Mouse (Mus musculus): ENCODE measurements around the gene Vmn1r112. TPM values are rescaled to one million over a fixed set of nuclear protein-coding genes. Genes with fewer than 3 reads are reported as not detected.
"Not testable (repeated sequence)": the region's sequence is repeated elsewhere in the genome, so short reads cannot be mapped to it uniquely, and the experiment has no call there.

Gene Vmn1r112
- polyA plus RNA-seq (2017; shearing (Covaris generic)) = not detected

DNA sequence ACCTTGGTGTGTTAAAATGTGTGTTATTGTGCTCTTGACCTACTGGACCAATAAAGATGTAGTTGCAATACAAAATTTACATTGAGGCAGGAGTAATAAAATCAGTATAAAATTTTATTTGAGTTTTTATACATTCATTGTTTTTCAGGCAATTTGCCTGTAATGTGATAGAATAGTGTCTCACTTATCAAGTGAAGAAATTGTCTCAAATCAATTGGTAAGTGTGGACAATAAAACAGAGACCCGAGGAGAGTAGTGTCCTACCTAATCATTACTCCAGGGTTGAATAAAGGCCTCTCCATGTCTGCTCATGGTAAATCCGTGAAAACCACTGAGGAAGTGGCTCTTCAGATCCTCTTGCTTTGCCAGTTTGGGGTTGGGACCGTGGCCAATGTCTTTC lies at the start of gene Vmn1r112:
Vmn1r112 (plus strand) TSS at position 301 of the 400 bp plus-strand sequence.
- not testable (repeated sequence) for ATAC-seq

DNA sequence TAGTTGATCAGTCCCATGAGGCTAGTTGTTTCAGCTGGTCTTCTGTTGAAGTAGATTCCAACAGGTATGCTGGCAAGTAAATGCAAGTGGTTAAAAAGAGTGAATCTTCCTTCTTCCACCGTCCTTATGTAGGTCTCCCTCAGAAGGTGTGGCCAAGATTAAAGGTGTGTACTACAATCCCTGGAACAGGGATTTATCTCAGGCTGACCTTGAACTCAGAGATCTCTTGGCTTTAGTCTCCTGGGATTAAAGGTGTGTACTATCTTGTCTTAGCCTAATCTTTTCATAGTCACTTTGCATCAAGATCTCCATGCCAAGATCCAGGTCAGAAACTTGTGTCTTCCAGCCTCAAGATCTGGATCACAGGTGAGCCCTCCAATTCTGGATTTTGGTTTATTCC lies 40.5 kb upstream of the Vmn1r112 start, which contains the start of gene Gm10668:
Gm10668 (minus strand) TSS at position 101 of the 400 bp plus-strand sequence.
- not testable (repeated sequence) for ATAC-seq

DNA sequence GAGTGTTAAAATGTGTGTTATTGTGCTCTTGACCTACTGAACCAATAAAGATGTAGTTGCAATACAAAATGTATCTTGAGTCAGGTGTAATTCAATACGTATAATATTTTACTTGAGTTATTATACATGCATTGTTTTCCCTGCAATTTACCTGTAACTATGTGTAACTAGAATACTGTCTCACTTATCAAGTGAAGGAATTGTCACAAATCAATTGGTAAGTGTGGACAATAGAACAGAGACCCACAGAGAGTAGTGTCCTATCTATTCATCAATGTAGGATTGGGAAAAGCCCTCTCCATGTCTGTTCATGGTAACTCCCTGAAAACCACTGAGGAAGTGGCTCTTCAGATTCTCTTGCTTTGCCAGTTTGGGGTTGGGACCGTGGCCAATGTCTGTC lies 16.0 kb downstream of the Vmn1r112 start, which contains the start of gene Vmn1r113:
Vmn1r113 (plus strand) TSS at position 301 of the 400 bp plus-strand sequence.
- ATAC-seq = not testable (repeated sequence)

DNA sequence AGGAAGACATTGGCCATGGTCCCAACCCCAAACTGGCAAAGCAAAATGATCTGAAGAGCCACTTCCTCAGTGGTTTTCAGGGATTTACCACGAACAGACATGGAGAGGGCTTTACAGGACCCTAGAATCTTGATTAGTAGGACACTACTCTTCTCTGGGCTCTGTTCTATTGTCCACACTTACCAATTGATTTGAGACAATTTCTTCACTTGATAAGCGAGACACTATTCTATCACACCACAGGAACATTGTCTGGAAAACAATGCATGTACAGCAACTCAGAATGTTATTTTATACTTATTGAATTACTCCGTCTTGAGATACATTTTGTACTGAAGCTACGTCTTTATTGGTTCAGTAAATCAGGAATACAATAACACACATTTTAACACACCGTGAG lies 41.1 kb downstream of the Vmn1r112 start, which contains the start of gene Vmn1r114:
Vmn1r114 (minus strand) TSS at position 101 of the 400 bp plus-strand sequence.
- ATAC-seq = not testable (repeated sequence)

Other genes starting within 250 kb of the Vmn1r112 start
- gene Vmn1r104, start 237.3 kb upstream of the Vmn1r112 start, polyA plus RNA-seq (2017; shearing (Covaris generic)) = not detected
- gene Gm5726, start 225.4 kb upstream of the Vmn1r112 start, polyA plus RNA-seq (2017; shearing (Covaris generic)) = not detected
- not detected for gene Gm4141, start 194.9 kb upstream of the Vmn1r112 start, polyA plus RNA-seq (2017; shearing (Covaris generic))
- gene Gm4513, start 172.2 kb upstream of the Vmn1r112 start, polyA plus RNA-seq (2017; shearing (Covaris generic)) = not detected
- not detected for gene Vmn1r107, start 102.3 kb upstream of the Vmn1r112 start, polyA plus RNA-seq (2017; shearing (Covaris generic))
- not detected for gene Vmn1r111, start 68.0 kb upstream of the Vmn1r112 start, polyA plus RNA-seq (2017; shearing (Covaris generic))
- gene Gm10668, start 40.6 kb upstream of the Vmn1r112 start, polyA plus RNA-seq (2017; shearing (Covaris generic)) = not detected
- not detected for gene Vmn1r113, start 16.1 kb downstream of the Vmn1r112 start, polyA plus RNA-seq (2017; shearing (Covaris generic))
- not detected for gene Vmn1r114, start 41.0 kb downstream of the Vmn1r112 start, polyA plus RNA-seq (2017; shearing (Covaris generic))
- not detected for gene Vmn1r115, start 73.8 kb downstream of the Vmn1r112 start, polyA plus RNA-seq (2017; shearing (Covaris generic))
- not detected for gene Vmn1r116, start 101.1 kb downstream of the Vmn1r112 start, polyA plus RNA-seq (2017; shearing (Covaris generic))
- gene Vmn1r117, start 112.9 kb downstream of the Vmn1r112 start, polyA plus RNA-seq (2017; shearing (Covaris generic)) = not detected
- not detected for gene Vmn1r118, start 141.2 kb downstream of the Vmn1r112 start, polyA plus RNA-seq (2017; shearing (Covaris generic))
- not detected for gene Vmn1r119, start 241.3 kb downstream of the Vmn1r112 start, polyA plus RNA-seq (2017; shearing (Covaris generic))